Mouse (Mus musculus) thymus, postnatal 0 days (tissue): ENCODE results near the gene Skint9. TPM values are rescaled to one million over a fixed set of nuclear protein-coding genes. Genes with fewer than 3 reads are reported as not detected.
"Not testable (repeated sequence)": the region's sequence is repeated elsewhere in the genome, so short reads cannot be mapped to it uniquely, and the experiment has no call there.

Experiments used
- DNase-seq: peaks from one replicate; pipeline ENCODE4 v3.0.0-alpha.2; 2015; ENCODE audit warnings: low spot score
- polyA plus RNA-seq: library from polyadenylated mRNA; unstranded; fragments of >200 nt; fragmentation: Nextera tagmentation; extraction: Ambion mirVana; gene quantifications from 2 replicates; pipeline ENCODE4 v1.2.1, GENCODE M21; 2015

Gene Skint9
- 1.9 and 2.5 TPM in 2 replicates for polyA plus RNA-seq

DNA sequence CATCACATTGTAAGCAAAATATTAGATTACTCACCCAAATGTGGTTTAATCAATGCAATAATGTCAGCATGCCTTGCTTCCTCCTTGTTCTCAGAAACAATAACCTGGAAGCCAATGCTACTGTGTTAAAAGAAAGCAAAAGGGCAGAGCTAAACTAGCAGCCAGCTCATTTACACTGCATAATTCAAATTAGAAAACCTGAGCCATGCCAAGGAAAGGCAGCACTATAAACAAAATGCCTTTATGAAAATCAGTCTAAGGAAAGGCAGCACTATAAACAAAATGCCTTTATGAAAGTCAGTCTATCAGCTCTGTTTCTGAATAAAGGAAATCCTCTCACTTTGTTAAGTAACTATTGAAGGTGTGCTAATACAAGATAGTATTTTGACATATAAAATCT lies at the start of gene Skint9:
Gene Skint9, minus strand, starts transcription at position 101 of the 400 bp plus-strand sequence.
- DNase-seq = no peak

DNA sequence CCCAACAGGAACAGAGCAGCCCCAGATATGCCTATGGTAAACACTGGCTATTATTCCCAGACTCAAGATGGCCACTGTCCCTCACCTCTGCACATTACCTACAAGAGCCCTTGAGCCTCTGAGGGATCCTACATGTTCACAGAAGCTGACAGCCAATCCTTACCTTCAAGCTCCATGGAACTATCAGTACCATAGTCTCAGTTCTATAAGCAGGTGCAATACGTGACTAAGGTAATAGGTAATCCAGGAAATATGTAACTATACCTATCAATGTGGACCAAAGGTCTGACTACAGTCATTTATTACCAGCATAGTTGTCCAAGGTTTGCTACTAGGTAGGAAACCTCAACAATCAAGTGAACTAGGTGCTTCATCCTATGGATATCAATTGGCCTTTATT lies 1.1 kb downstream of the Skint9 start:
- no peak for DNase-seq

DNA sequence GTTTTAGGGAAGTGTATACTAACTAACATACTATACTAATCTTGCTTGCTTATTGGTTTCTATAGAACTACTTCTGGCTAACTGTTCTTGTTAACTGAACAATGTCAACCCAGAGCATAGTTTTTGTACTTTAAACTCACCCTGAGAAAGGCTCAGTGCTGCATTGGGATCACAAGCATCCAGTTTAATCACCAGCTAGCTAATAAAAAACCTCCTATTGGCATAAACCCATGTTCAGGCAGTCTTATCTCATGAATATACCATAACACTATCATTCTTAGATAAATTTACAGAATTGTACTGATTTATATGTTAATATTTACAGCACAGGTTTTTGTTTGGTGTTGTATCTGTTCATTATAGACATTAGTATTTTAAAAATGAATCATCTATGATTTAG lies 1.6 kb downstream of the Skint9 start:
- DNase-seq = no peak

DNA sequence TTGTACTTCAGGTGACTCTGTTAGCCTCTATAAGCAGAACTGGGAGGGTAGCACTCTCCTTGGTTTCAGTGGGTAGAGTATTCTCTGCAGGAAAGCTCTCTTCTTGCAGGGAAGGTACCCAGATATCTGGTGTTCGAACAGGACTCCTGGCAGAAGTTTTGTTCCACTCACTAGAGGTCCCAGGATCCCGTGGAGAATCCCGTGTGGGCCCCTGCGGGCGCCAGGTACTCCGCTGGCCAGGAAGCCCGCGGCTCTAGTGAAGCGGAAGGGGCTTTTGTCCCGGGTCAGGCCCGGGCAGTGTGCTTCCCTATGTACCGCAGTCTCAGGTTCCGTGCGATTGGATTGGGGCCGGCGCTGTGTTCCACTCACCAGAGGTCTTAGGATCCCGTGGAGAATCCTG lies 84.7 kb downstream of the Skint9 start:
- DNase-seq = not testable (repeated sequence)

Other genes starting within 250 kb of the Skint9 start
- 0.30 and 0.53 TPM in 2 replicates for gene Skint3, start 201.7 kb downstream of the Skint9 start, polyA plus RNA-seq
- gene Skint2, start 123.2 kb upstream of the Skint9 start, polyA plus RNA-seq = 5.7 and 7.0 TPM in 2 replicates